Mouse (Mus musculus): ENCODE measurements around the gene Gzmd.

The Gzmd gene

DNA sequence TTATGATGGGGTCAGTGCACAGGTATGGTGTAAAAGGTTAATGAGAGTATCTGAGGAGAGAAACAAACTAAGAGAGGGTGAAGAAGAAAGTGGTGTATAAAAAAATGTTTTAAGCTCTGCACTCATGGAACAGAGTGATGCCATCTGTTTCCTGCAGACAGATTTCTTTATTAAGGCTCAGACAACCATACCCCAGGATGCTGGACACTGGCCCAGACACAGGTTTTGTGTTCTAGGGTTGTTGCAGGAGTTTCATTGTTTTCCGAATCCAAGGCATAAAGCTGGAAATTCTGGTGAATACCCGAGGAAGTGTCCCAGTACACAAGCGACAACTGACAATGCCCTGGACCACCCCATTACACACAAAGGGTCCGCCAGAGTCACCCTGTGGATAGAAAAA is 50.4 kb downstream of the Gzmd start:
- DNase-seq (ENCODE audit: low spot score), result no peak

Measured in yolk sac, embryonic 10.5 days (tissue).